Comparison of ENCODE assay signal across 8 mouse cellular contexts in genomic region chr2:13009261-13009972, GRCm38 (mm10). TPM values are rescaled to one million over a fixed set of nuclear protein-coding genes. Genes with fewer than 3 reads are reported as not detected.
A peak's percentile ranks its signal among the peaks of the same experiment; 100 is the strongest.
DNase-seq lines count a peak whose midpoint lies in the region; ATAC-seq lines count a peak whose summit lies in the region.

No protein-coding gene starts in this region.

- peak overlapping the region; percentile 48 for H3K4me3 ChIP-seq in midbrain, embryonic 15.5 days

- H3K4me1 ChIP-seq in midbrain, embryonic 15.5 days: peaks cover 29% of the 10 kb centered on the region

- H3K4me2 ChIP-seq in midbrain, embryonic 15.5 days: peak overlapping the region; percentile 96

- H3K27ac ChIP-seq in midbrain, embryonic 15.5 days: peak overlapping the region; percentile 17; the same call in 1 of the 2 replicates

- H3K27me3 ChIP-seq in midbrain, embryonic 15.5 days (replicated peaks): peaks cover 32% of the 10 kb centered on the region

- no peaks in the 10 kb centered on the region for H3K36me3 ChIP-seq in midbrain, embryonic 15.5 days (replicated peaks)

- DNase-seq in frontal cortex, postnatal 14 days (ENCODE audit: low spot score in 2 of 2): no peak
- DNase-seq in thymus, postnatal 14 days: peak; percentile 7
- no peak for DNase-seq in thymus, postnatal 4 days
- DNase-seq in kidney, postnatal 10 days: peak; percentile 19
- DNase-seq in urinary bladder, postnatal 25 days (ENCODE audit: low spot score): no peak
- no peak for DNase-seq in thymus, postnatal 0 days (ENCODE audit: low spot score)

- ATAC-seq in frontal cortex, adult (ENCODE audit: low TSS enrichment): 0 out of 2 replicates have a peak, but pooled peaks have one; percentile 11
- peak; percentile 38; the same call in 1 of the 2 replicates for ATAC-seq in midbrain, embryonic 15.5 days (replicated peaks)

- peak overlapping the region; percentile 31 for H3K9ac ChIP-seq in midbrain, embryonic 15.5 days

- WGBS in midbrain, embryonic 15.5 days: 8% methylated on average over 18 of the region's 18 CpGs

- no peaks in the 10 kb centered on the region for H3K9me3 ChIP-seq in midbrain, embryonic 15.5 days

RNA-seq across cellular contexts. Expression of gene C1ql3, which starts 2.2 kb away (rescaled TPM):
- 1.8 and 2.3 TPM in 2 replicates for polyA plus RNA-seq in midbrain, embryonic 15.5 days (2015; fragmentation: Nextera tagmentation; extraction: Ambion mirVana)
- 0.10 and 0.25 TPM in 2 replicates for polyA plus RNA-seq in thymus, postnatal 0 days (2015; fragmentation: Nextera tagmentation; extraction: Ambion mirVana)

Comparison
In these comparisons a context has a peak if more than half of its experiments do, and no peak if none do; other contexts are left out.
1. DNase-seq: peak in thymus, postnatal 14 days (single experiment) and kidney, postnatal 10 days (single experiment); none in frontal cortex, postnatal 14 days (0 of 2), thymus, postnatal 4 days (single experiment), urinary bladder, postnatal 25 days (single experiment) and thymus, postnatal 0 days (single experiment).